ENCODE assay signal across 23 mouse cellular contexts in the genomic region with DNA sequence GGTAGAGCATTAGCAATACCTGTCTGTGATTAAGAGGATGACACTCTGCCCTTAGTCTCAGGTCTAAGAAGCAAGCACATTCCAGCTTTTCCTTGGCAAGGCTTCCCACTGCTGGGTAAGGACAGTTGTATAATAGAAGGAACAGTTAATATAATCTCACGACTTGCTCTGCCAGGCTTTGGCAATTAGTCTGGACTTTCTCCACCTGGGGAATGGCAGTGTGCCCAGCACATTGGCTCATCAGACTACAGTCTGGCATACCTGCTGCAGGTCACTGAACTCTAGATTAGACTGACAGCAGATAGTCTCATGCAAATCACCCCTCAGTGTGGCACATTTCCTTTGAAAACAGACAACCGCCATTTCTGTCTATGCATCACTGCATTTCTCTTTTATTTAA. TPM values are rescaled to one million over a fixed set of nuclear protein-coding genes. Genes with fewer than 3 reads are reported as not detected.
DNase-seq lines count a peak whose midpoint lies in the region; ATAC-seq and TF ChIP-seq lines count a peak whose summit lies in the region.
"Had no signal": no experiment of that assay in that cellular context is flagged by ENCODE, and none has a peak within 500 bp of the region (broad histone marks: within the 10 kb centered on the region; RNA-seq: fewer than 3 reads in every experiment).

No protein-coding gene starts in this region.

- no peaks in the 10 kb centered on the region for H3K4me1 ChIP-seq in hindbrain, embryonic 14.5 days (replicated peaks; ENCODE audit: control insufficient read depth, insufficient read depth, low read length)
- H3K4me1 ChIP-seq in hindbrain, embryonic 10.5 days (replicated peaks), result no peaks in the 10 kb centered on the region
- H3K4me1 ChIP-seq: heart, embryonic 10.5 days; limb, embryonic 15.5 days had no signal

- 71% methylated on average over 2 of the region's 2 CpGs for WGBS in hindbrain, embryonic 14.5 days
- 94% methylated on average over 2 of the region's 2 CpGs for WGBS in hindbrain, embryonic 10.5 days

- no peaks in the 10 kb centered on the region for H3K36me3 ChIP-seq in hindbrain, embryonic 14.5 days (replicated peaks; ENCODE audit: control insufficient read depth, insufficient read depth)
- H3K36me3 ChIP-seq in hindbrain, embryonic 10.5 days, result no peaks in the 10 kb centered on the region
- H3K36me3 ChIP-seq: heart, embryonic 10.5 days; limb, embryonic 15.5 days had no signal

- no peak for ATAC-seq in hindbrain, embryonic 14.5 days (ENCODE audit: low FRiP score)
- no peak for ATAC-seq in CD4-positive, CD25-positive, alpha-beta regulatory T cell, adult 4 months
- ATAC-seq: forebrain, embryonic 16.5 days; inflammation-experienced regulatory T-cells, adult 6 months; Patski had no signal

- no peak overlapping the region for H3K27ac ChIP-seq in hindbrain, embryonic 14.5 days
- H3K27ac ChIP-seq in hindbrain, embryonic 10.5 days, result no peak overlapping the region
- H3K27ac ChIP-seq: heart, embryonic 10.5 days; limb, embryonic 15.5 days had no signal

- no peaks in the 10 kb centered on the region for H3K27me3 ChIP-seq in hindbrain, embryonic 14.5 days (ENCODE audit: control insufficient read depth, insufficient read depth, low read length)
- H3K27me3 ChIP-seq in hindbrain, embryonic 10.5 days (ENCODE audit: insufficient read depth, poor library complexity, severe bottlenecking), result no peaks in the 10 kb centered on the region
- H3K27me3 ChIP-seq: limb, embryonic 15.5 days; Patski had no signal

- peak; percentile 28 for DNase-seq in hindbrain, embryonic 14.5 days (ENCODE audit: low spot score)
- no peak for DNase-seq in hindbrain, embryonic 10.5 days (ENCODE audit: low spot score)
- peak; percentile 15 for DNase-seq in brain, embryonic 14.5 days (ENCODE audit: low read depth)
- DNase-seq in cerebellum, adult 9-11 months, result peak; percentile 30
- peak; percentile 66 for DNase-seq in kidney, postnatal 10 days
- no peak for DNase-seq in ovary, postnatal 36 days (ENCODE audit: low spot score)
- no peak for DNase-seq in gastrocnemius, adult 8-10 months (ENCODE audit: low spot score in 2 of 2)
- DNase-seq: embryo, embryonic 11 days; gastrocnemius, postnatal 10 days; layer of hippocampus, adult 9-11 months; lung, adult 2 months; lung, postnatal 4 days; thymus, adult 18-20 months had no signal

- no peak overlapping the region for H3K4me2 ChIP-seq in hindbrain, embryonic 14.5 days (replicated peaks)
- H3K4me2 ChIP-seq: limb, embryonic 15.5 days; midbrain, embryonic 11.5 days had no signal

- no peak for TF ChIP-seq POLR2A in brain, embryonic 14.5 days (IDR thresholded peaks at IDR 0.05; ENCODE audit: borderline replicate concordance, extremely low read depth, insufficient read depth, insufficient read length, poor library complexity, severe bottlenecking)

- H3K9ac ChIP-seq in hindbrain, embryonic 14.5 days, result no peak overlapping the region
- H3K9ac ChIP-seq: limb, embryonic 15.5 days had no signal

- no peak for TF ChIP-seq CTCF in brain, embryonic 14.5 days (IDR thresholded peaks at IDR 0.05; ENCODE audit: borderline replicate concordance, extremely low read depth, insufficient read depth, insufficient read length)

- H3K9me3 ChIP-seq in hindbrain, embryonic 14.5 days (ENCODE audit: control insufficient read depth, low read length), result no peaks in the 10 kb centered on the region
- H3K9me3 ChIP-seq in hindbrain, embryonic 10.5 days, result no peaks in the 10 kb centered on the region
- H3K9me3 ChIP-seq: heart, embryonic 10.5 days; limb, embryonic 15.5 days had no signal

- H3K4me3 ChIP-seq in hindbrain, embryonic 14.5 days (replicated peaks; ENCODE audit: low read length), result no peak overlapping the region
- H3K4me3 ChIP-seq in hindbrain, embryonic 10.5 days, result no peak overlapping the region
- H3K4me3 ChIP-seq: heart, embryonic 10.5 days; limb, embryonic 15.5 days; myocyte had no signal

RNA-seq across cellular contexts. Expression of gene Vwc2l, which starts 33.0 kb away (rescaled TPM):
- polyA plus RNA-seq in hindbrain, embryonic 14.5 days (2014; fragmentation: Nextera tagmentation; extraction: Ambion mirVana), result 12.6 and 13.4 TPM in 2 replicates
- polyA plus RNA-seq in hindbrain, embryonic 10.5 days (2016; fragmentation: Nextera tagmentation; extraction: Ambion mirVana), result 0.54 and 1.8 TPM in 2 replicates
- 3.1 and 5.2 TPM in 2 replicates for polyA plus RNA-seq in brain, embryonic 14.5 days (2012; rRNA removed)
- not detected for polyA plus RNA-seq in CD4-positive, CD25-positive, alpha-beta regulatory T cell, adult 4 months (2017; shearing (Covaris generic))
- total RNA-seq in gastrocnemius, adult 8-10 months (2022), result not detected
- total RNA-seq: gastrocnemius, postnatal 10 days; heart, postnatal 25 days had no signal
- polyA plus RNA-seq: heart, embryonic 10.5 days; inflammation-experienced regulatory T-cells, adult 6 months; lung, adult 2 months; myocyte; Patski; small intestine, adult 2 months had no signal

Comparison
In these comparisons a context has a peak if more than half of its experiments do, and no peak if none do; other contexts are left out.
1. DNase-seq: peak in hindbrain, embryonic 14.5 days (single experiment), brain, embryonic 14.5 days (single experiment), cerebellum, adult 9-11 months (single experiment) and kidney, postnatal 10 days (single experiment); none in hindbrain, embryonic 10.5 days (single experiment), ovary, postnatal 36 days (single experiment) and gastrocnemius, adult 8-10 months (0 of 2).